Mouse (Mus musculus): Measurements from ENCODE around the gene Neu3.
"Not testable (repeated sequence)": the region's sequence is repeated elsewhere in the genome, so short reads cannot be mapped to it uniquely, and the experiment has no call there.

Neu3 gene

GRCm38 (mm10) chr7:99834314-99834853 is 6.2 kb upstream of the Neu3 start:
- DNase-seq (ENCODE audit: low spot score) = no peak

- DNase-seq (ENCODE audit: low spot score) = no peak
Measured at GRCm38 (mm10) chr7:99833846-99834222, 5.6 kb upstream of the Neu3 start.

GRCm38 (mm10) chr7:99833115-99833845 is 5.1 kb upstream of the Neu3 start:
- no peak for DNase-seq (ENCODE audit: low spot score)

GRCm38 (mm10) chr7:99826096-99826495 is 2.1 kb downstream of the Neu3 start:
- DNase-seq (ENCODE audit: low spot score) = no peak

GRCm38 (mm10) chr7:99825511-99825910 is 2.7 kb downstream of the Neu3 start:
- DNase-seq (ENCODE audit: low spot score) = no peak

GRCm38 (mm10) chr7:99824649-99825483 is 3.4 kb downstream of the Neu3 start:
- DNase-seq (ENCODE audit: low spot score) = no peak

- no peak for DNase-seq (ENCODE audit: low spot score)
Measured at GRCm38 (mm10) chr7:99823045-99823663, 5.1 kb downstream of the Neu3 start.

- DNase-seq (ENCODE audit: low spot score) = no peak
Measured at GRCm38 (mm10) chr7:99822426-99822825, 5.8 kb downstream of the Neu3 start.

GRCm38 (mm10) chr7:99821953-99822352 is 6.3 kb downstream of the Neu3 start:
- DNase-seq (ENCODE audit: low spot score) = no peak

- DNase-seq (ENCODE audit: low spot score) = not testable (repeated sequence)
Measured at GRCm38 (mm10) chr7:99818181-99818725, 10.0 kb downstream of the Neu3 start.

- peak; percentile 22 for DNase-seq (ENCODE audit: low spot score)
Measured at GRCm38 (mm10) chr7:99813394-99813793, 14.8 kb downstream of the Neu3 start.

GRCm38 (mm10) chr7:99811661-99812060 is 16.6 kb downstream of the Neu3 start:
- no peak for DNase-seq (ENCODE audit: low spot score)

GRCm38 (mm10) chr7:99810814-99811213 is 17.4 kb downstream of the Neu3 start:
- no peak for DNase-seq (ENCODE audit: low spot score)

- not testable (repeated sequence) for DNase-seq (ENCODE audit: low spot score)
Measured at GRCm38 (mm10) chr7:99807043-99807442, 21.2 kb downstream of the Neu3 start.

- no peak for DNase-seq (ENCODE audit: low spot score)
Measured at GRCm38 (mm10) chr7:99805340-99805739, 22.9 kb downstream of the Neu3 start.

- DNase-seq (ENCODE audit: low spot score) = not testable (repeated sequence)
Measured at GRCm38 (mm10) chr7:99804033-99804432, 24.2 kb downstream of the Neu3 start.

GRCm38 (mm10) chr7:99803535-99803934 is 24.7 kb downstream of the Neu3 start:
- no peak for DNase-seq (ENCODE audit: low spot score)

GRCm38 (mm10) chr7:99799118-99799517 is 29.1 kb downstream of the Neu3 start:
- no peak for DNase-seq (ENCODE audit: low spot score)

GRCm38 (mm10) chr7:99797911-99798647 is 30.1 kb downstream of the Neu3 start:
- peak; percentile 66 for DNase-seq (ENCODE audit: low spot score)

- no peak for DNase-seq (ENCODE audit: low spot score)
Measured at GRCm38 (mm10) chr7:99797261-99797660, 31.0 kb downstream of the Neu3 start.

- DNase-seq (ENCODE audit: low spot score) = no peak
Measured at GRCm38 (mm10) chr7:99796471-99796870, 31.7 kb downstream of the Neu3 start.

Data from ovary, postnatal 14 days (tissue).